Mouse (Mus musculus): ENCODE measurements around the gene Mycl. TPM values are rescaled to one million over a fixed set of nuclear protein-coding genes. Genes with fewer than 3 reads are reported as not detected.

Mycl gene
- polyA plus RNA-seq (2014; fragmentation: Nextera tagmentation; extraction: Ambion mirVana) = 32.8 and 39.0 TPM in 2 replicates

GRCm38 (mm10) chr4:122995404-122996220 lies at the start of gene Mycl:
Gene Mycl (plus strand): TSS chr4:122995652.
- H3K36me3 ChIP-seq (ENCODE audit: control insufficient read depth, insufficient read depth, low read length) = no peaks in the 10 kb centered on the region
- H3K27me3 ChIP-seq (ENCODE audit: control insufficient read depth, insufficient read depth, low read length) = no peaks in the 10 kb centered on the region
- H3K9ac ChIP-seq (ENCODE audit: low read length) = peak within 1 kb of the TSS; percentile 88
- ATAC-seq (ENCODE audit: insufficient number of reproducible peaks, low FRiP score, low TSS enrichment, low read depth) (peak; percentile 82), DNase-seq (ENCODE audit: low spot score) (peak; percentile 88)
- H3K4me3 ChIP-seq (ENCODE audit: low read depth, low read length) = peak within 1 kb of the TSS; percentile 64
- peak within 1 kb of the TSS; percentile 62 for H3K27ac ChIP-seq (replicated peaks; ENCODE audit: low read depth, low read length)
- peaks cover 27% of the 10 kb centered on the region for H3K4me1 ChIP-seq (ENCODE audit: control insufficient read depth, insufficient read depth, low read length)
- peak within 1 kb of the TSS; percentile 94 for H3K4me2 ChIP-seq (ENCODE audit: low read depth, severe bottlenecking)
- WGBS = under 1% methylated on average over 54 of the region's 69 CpGs
- H3K9me3 ChIP-seq (ENCODE audit: control insufficient read depth, low read length) = no peaks in the 10 kb centered on the region

DNA sequence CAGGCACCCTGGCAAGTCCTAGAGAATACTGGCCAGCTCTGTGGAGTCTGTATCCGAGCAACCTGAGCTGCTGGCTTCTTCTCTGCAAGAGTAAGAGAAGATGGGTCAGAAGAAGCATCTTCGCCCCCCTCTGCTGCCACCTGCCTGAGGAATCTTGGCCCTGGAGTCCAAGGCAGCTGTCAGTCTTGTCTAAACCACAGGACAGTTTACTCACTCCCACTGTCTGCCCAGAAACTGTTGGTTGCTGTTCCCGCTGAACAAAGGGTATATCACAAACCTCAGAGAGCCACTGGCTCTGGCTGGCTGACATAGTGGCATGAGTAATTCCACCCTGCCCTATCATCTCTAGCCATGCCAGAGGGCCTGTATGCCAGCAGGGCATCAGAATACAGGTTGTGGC lies 48.2 kb upstream of the Mycl start:
- no peaks in the 10 kb centered on the region for H3K27me3 ChIP-seq (ENCODE audit: control insufficient read depth, insufficient read depth, low read length)
- no peaks in the 10 kb centered on the region for H3K9me3 ChIP-seq (ENCODE audit: control insufficient read depth, low read length)
- H3K9ac ChIP-seq (ENCODE audit: low read length) = no peak overlapping the region
- H3K4me2 ChIP-seq (ENCODE audit: low read depth, severe bottlenecking) = no peak overlapping the region
- H3K4me1 ChIP-seq (ENCODE audit: control insufficient read depth, insufficient read depth, low read length) = no peaks in the 10 kb centered on the region
- H3K4me3 ChIP-seq (ENCODE audit: low read depth, low read length) = no peak overlapping the region
- DNase-seq (ENCODE audit: low spot score) (no peak), ATAC-seq (ENCODE audit: insufficient number of reproducible peaks, low FRiP score, low TSS enrichment, low read depth) (no peak)
- 92% methylated on average over 3 of the region's 3 CpGs for WGBS
- no peak overlapping the region for H3K27ac ChIP-seq (replicated peaks; ENCODE audit: low read depth, low read length)
- no peaks in the 10 kb centered on the region for H3K36me3 ChIP-seq (ENCODE audit: control insufficient read depth, insufficient read depth, low read length)

DNA sequence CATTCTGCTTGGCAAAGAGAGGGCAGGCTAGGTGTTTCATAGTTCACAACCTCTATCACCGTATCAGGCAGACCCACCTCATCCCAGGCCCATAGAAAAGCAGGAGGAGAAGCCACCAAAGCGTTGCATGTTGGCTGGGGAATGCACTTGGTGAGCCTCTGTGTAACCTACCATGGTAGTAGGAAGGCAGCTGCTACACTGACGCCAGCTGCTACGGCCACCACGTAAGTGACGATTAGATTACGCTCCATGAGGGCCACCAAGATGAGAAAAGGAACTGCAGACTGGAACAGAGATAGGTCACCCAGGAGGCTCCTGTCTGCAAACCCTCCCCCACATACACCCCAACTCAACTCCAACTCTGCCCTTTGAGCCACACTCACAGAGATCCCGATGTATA lies 46.4 kb upstream of the Mycl start:
- DNase-seq (ENCODE audit: low spot score) (no peak), ATAC-seq (ENCODE audit: insufficient number of reproducible peaks, low FRiP score, low TSS enrichment, low read depth) (no peak)
- Histone ChIP-seq H3K4me1 (ENCODE audit: control insufficient read depth, insufficient read depth, low read length) (no peaks in the 10 kb centered on the region), H3K36me3 (ENCODE audit: control insufficient read depth, insufficient read depth, low read length) (no peaks in the 10 kb centered on the region), H3K9me3 (ENCODE audit: control insufficient read depth, low read length) (no peaks in the 10 kb centered on the region), H3K27ac (replicated peaks; ENCODE audit: low read depth, low read length) (no peak overlapping the region), H3K4me3 (ENCODE audit: low read depth, low read length) (no peak overlapping the region), H3K9ac (ENCODE audit: low read length) (no peak overlapping the region), H3K27me3 (ENCODE audit: control insufficient read depth, insufficient read depth, low read length) (no peaks in the 10 kb centered on the region), H3K4me2 (ENCODE audit: low read depth, severe bottlenecking) (no peak overlapping the region)
- WGBS = 94% methylated on average over 8 of the region's 8 CpGs

GRCm38 (mm10) chr4:122954680-122955411 lies 40.6 kb upstream of the Mycl start:
- Histone ChIP-seq H3K9me3 (ENCODE audit: control insufficient read depth, low read length) (no peaks in the 10 kb centered on the region), H3K4me3 (ENCODE audit: low read depth, low read length) (peak overlapping the region; percentile 17; the same call in 1 of the 2 replicates), H3K9ac (ENCODE audit: low read length) (peak overlapping the region; percentile 30; the same call in 1 of the 2 replicates), H3K27me3 (ENCODE audit: control insufficient read depth, insufficient read depth, low read length) (no peaks in the 10 kb centered on the region), H3K27ac (replicated peaks; ENCODE audit: low read depth, low read length) (peak overlapping the region; percentile 59; the same call in 1 of the 2 replicates), H3K4me2 (ENCODE audit: low read depth, severe bottlenecking) (peak overlapping the region; percentile 42), H3K36me3 (ENCODE audit: control insufficient read depth, insufficient read depth, low read length) (no peaks in the 10 kb centered on the region), H3K4me1 (ENCODE audit: control insufficient read depth, insufficient read depth, low read length) (peaks cover 10% of the 10 kb centered on the region)
- 67% methylated on average over 5 of the region's 5 CpGs for WGBS
- no peak for DNase-seq (ENCODE audit: low spot score)
- ATAC-seq (ENCODE audit: insufficient number of reproducible peaks, low FRiP score, low TSS enrichment, low read depth) = peak; percentile 32

- Histone ChIP-seq H3K9ac (ENCODE audit: low read length) (peak overlapping the region; percentile 30; the same call in 1 of the 2 replicates), H3K36me3 (ENCODE audit: control insufficient read depth, insufficient read depth, low read length) (no peaks in the 10 kb centered on the region), H3K27me3 (ENCODE audit: control insufficient read depth, insufficient read depth, low read length) (no peaks in the 10 kb centered on the region), H3K4me1 (ENCODE audit: control insufficient read depth, insufficient read depth, low read length) (peaks cover 13% of the 10 kb centered on the region), H3K9me3 (ENCODE audit: control insufficient read depth, low read length) (no peaks in the 10 kb centered on the region), H3K4me3 (ENCODE audit: low read depth, low read length) (peak overlapping the region; percentile 17), H3K27ac (replicated peaks; ENCODE audit: low read depth, low read length) (peak overlapping the region; percentile 59; the same call in 1 of the 2 replicates), H3K4me2 (ENCODE audit: low read depth, severe bottlenecking) (peak overlapping the region; percentile 42)
- 14% methylated on average over 16 of the region's 17 CpGs for whole genome bisulfite sequencing
- peak; percentile 89 for DNase-seq (ENCODE audit: low spot score)
- peak; percentile 91 for ATAC-seq (ENCODE audit: insufficient number of reproducible peaks, low FRiP score, low TSS enrichment, low read depth)
Observed at GRCm38 (mm10) chr4:122955412-122956136, 39.9 kb upstream of the Mycl start.

DNA sequence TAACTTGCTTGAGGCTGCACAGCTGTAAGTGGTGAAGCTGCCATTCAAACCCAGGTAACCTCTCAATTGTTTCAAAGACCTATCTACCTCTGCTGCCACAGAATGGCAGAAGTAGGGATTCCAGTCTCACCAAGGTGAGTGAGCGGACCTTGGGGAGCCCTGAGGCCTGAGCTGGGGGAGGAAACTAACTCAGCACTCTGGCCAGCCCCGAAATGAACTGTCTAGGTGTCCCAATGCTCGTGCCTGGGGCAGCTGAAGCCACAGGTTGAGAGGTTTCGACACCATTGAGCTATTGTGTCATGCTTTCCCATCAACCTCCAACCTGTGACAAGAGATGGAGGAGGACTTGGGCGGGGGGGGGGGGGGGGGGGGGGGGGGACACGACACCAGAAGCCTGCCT lies 39.2 kb upstream of the Mycl start:
- Histone ChIP-seq H3K4me2 (ENCODE audit: low read depth, severe bottlenecking) (no peak overlapping the region), H3K9me3 (ENCODE audit: control insufficient read depth, low read length) (no peaks in the 10 kb centered on the region), H3K27ac (replicated peaks; ENCODE audit: low read depth, low read length) (no peak overlapping the region), H3K27me3 (ENCODE audit: control insufficient read depth, insufficient read depth, low read length) (no peaks in the 10 kb centered on the region), H3K4me1 (ENCODE audit: control insufficient read depth, insufficient read depth, low read length) (peaks cover 15% of the 10 kb centered on the region), H3K4me3 (ENCODE audit: low read depth, low read length) (no peak overlapping the region), H3K36me3 (ENCODE audit: control insufficient read depth, insufficient read depth, low read length) (no peaks in the 10 kb centered on the region), H3K9ac (ENCODE audit: low read length) (no peak overlapping the region)
- DNase-seq (ENCODE audit: low spot score) = no peak
- WGBS = 71% methylated on average over 5 of the region's 6 CpGs
- no peak for ATAC-seq (ENCODE audit: insufficient number of reproducible peaks, low FRiP score, low TSS enrichment, low read depth)

- 88% methylated on average over 6 of the region's 6 CpGs for WGBS
- Histone ChIP-seq H3K27me3 (ENCODE audit: control insufficient read depth, insufficient read depth, low read length) (no peaks in the 10 kb centered on the region), H3K9ac (ENCODE audit: low read length) (no peak overlapping the region), H3K27ac (replicated peaks; ENCODE audit: low read depth, low read length) (no peak overlapping the region), H3K4me1 (ENCODE audit: control insufficient read depth, insufficient read depth, low read length) (peaks cover 20% of the 10 kb centered on the region), H3K9me3 (ENCODE audit: control insufficient read depth, low read length) (no peaks in the 10 kb centered on the region), H3K36me3 (ENCODE audit: control insufficient read depth, insufficient read depth, low read length) (no peaks in the 10 kb centered on the region), H3K4me3 (ENCODE audit: low read depth, low read length) (no peak overlapping the region), H3K4me2 (ENCODE audit: low read depth, severe bottlenecking) (no peak overlapping the region)
- ATAC-seq (ENCODE audit: insufficient number of reproducible peaks, low FRiP score, low TSS enrichment, low read depth) (no peak), DNase-seq (ENCODE audit: low spot score) (no peak)
Observed at GRCm38 (mm10) chr4:122958491-122959031, 36.9 kb upstream of the Mycl start.

GRCm38 (mm10) chr4:122959816-122960215 lies 35.6 kb upstream of the Mycl start:
- peaks cover 20% of the 10 kb centered on the region for H3K4me1 ChIP-seq (ENCODE audit: control insufficient read depth, insufficient read depth, low read length)
- H3K27me3 ChIP-seq (ENCODE audit: control insufficient read depth, insufficient read depth, low read length) = no peaks in the 10 kb centered on the region
- DNase-seq (ENCODE audit: low spot score) (peak; percentile 41), ATAC-seq (ENCODE audit: insufficient number of reproducible peaks, low FRiP score, low TSS enrichment, low read depth) (no peak)
- peak overlapping the region; percentile 67 for H3K4me3 ChIP-seq (ENCODE audit: low read depth, low read length)
- no peak overlapping the region for H3K27ac ChIP-seq (replicated peaks; ENCODE audit: low read depth, low read length)
- no peaks in the 10 kb centered on the region for H3K36me3 ChIP-seq (ENCODE audit: control insufficient read depth, insufficient read depth, low read length)
- peak overlapping the region; percentile 49 for H3K9ac ChIP-seq (ENCODE audit: low read length)
- WGBS = 5% methylated on average over 8 of the region's 8 CpGs
- peak overlapping the region; percentile 97 for H3K4me2 ChIP-seq (ENCODE audit: low read depth, severe bottlenecking)
- H3K9me3 ChIP-seq (ENCODE audit: control insufficient read depth, low read length) = no peaks in the 10 kb centered on the region

All from limb, embryonic 11.5 days (tissue).